Mouse (Mus musculus) brain, embryonic 14.5 days (tissue): ENCODE data around the gene Tmbim4.

ENCODE experiments used
- CTCF ChIP-seq: fragments of 200-500 bp; IDR thresholded peaks from 2 replicates; pipeline ENCODE4 v1.5.1; 2012; ENCODE audit warnings: inconsistent platforms, mild to moderate bottlenecking, moderate library complexity, borderline replicate concordance; ENCODE audit not compliant: insufficient read depth, insufficient read length; ENCODE audit errors: extremely low read depth
- POLR2A ChIP-seq: fragments of 200-500 bp; IDR thresholded peaks from 2 replicates; pipeline ENCODE4 v1.6.1; 2012; ENCODE audit warnings: mild to moderate bottlenecking, inconsistent platforms, borderline replicate concordance; ENCODE audit not compliant: poor library complexity, insufficient read depth, insufficient read length, severe bottlenecking; ENCODE audit errors: extremely low read depth

DNA sequence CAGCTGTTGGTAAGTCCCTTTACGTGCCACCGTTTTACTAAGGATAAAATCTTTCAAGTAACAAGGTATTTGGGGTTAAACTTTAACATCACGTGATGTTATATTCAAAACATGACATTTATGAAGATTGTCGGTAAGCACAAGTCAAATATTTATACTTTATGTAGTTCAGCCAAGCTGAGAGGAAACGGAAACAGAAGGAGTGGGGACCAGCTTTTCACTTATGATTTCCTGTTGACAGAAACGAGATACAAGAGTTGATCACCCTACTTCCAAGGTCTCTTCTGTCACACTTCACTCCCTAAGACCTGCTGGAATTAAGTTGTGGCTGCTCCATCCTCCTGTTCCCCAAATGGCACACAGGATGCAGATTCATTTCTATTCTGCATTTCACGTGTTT lies 19.4 kb downstream of the Tmbim4 start:
- TF ChIP-seq POLR2A (no peak), CTCF (no peak)
